Mouse (Mus musculus) layer of hippocampus, adult 11-12 months (tissue): ENCODE measurements around the gene Bcl3.
A peak's percentile ranks its signal among the peaks of the same experiment; 100 is the strongest.
"Not testable (repeated sequence)": the region's sequence is repeated elsewhere in the genome, so short reads cannot be mapped to it uniquely, and the experiment has no call there.

Experiments
- DNase-seq: peaks from one replicate; pipeline ENCODE4 v3.0.0; 2022; ENCODE audit warnings: low spot score

Bcl3 gene

DNA sequence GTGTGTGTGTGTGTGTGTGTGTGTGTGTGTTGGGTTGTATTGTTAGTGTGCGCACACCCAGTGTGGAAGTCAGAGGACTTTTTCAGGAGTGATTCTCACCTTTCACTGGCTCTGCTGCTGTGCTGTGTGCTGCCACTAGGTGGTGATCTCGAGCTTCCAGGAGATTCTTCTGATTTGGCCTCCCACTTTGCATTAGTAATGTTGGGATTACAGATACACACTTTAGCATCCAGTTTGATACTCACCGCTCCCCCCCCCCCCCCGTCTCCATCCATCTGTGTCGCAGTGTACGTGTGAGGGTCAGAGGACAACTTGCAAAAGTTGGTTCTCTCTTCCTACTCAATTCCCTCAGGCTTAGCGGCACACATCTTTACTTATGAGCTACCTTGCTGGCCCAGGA, 19.6 kb downstream of the Bcl3 start:
- DNase-seq, result peak; percentile 73

DNA sequence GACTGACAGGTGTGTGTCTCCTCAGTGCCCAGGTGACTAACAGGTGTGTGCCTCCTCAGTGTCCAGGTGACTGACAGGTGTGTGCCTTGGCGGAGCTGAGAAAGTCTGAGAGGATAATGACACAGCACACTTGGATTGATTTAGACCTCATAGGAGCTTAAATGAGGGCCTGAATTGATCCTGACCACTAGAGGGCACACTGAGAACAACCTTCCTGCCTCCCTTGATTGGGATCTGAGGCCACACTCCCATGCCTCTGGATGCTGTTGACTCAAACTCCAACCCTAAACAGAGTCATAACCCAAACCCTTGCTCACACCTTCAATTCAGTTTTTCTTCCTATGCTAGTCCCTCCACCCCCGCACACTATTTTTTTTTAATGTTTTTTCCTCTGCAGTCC, 21.8 kb downstream of the Bcl3 start:
- DNase-seq, result peak; percentile 65

DNA sequence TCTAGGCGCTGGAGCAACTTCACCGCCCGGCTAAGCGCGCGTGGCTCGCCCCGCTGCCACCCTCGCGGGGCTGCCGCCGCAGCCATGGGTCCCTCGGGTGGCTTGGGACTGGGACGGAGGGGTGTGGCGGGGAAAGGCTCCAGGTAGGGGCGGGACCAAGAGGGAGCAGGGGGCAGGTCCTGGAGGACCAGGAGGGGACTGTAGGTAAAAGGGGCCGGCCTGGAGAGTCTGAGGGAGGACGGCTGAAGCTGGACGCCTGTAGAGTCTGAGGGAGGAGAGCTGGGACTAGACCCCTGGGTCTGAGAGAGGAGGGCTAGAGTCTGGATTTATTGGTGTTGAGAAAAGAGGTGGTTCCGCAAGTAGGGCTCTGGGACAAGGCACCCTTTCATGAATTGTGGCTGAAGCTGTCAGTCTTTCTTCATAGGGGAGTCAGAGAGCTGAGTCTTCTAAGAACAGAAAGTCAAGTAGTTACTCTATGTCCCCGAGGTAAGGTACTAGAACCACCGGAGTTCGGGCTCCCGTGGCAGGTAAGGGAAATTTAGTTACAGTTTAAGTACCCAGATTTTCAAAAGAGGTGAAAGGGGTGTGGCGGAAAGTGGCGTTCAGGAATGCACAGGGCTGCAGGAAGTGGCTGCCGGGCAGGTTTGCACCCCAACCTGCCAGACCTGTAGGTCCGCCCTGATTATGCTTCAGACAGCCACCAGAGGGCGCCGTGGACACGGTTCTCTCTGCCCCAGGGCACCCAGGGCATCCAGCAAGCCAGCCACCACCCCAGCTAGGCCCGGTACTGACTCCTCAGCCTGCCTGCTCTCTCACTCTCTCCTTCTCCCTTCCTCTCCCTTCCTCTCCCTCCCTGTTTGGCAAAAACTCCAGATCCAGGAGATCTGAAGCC, 25.6 kb downstream of the Bcl3 start, which contains the start of gene Cblc:
Gene Cblc (minus strand): TSS at position 113 of the 892 bp plus-strand sequence.
- DNase-seq, result peak; percentile 45

DNA sequence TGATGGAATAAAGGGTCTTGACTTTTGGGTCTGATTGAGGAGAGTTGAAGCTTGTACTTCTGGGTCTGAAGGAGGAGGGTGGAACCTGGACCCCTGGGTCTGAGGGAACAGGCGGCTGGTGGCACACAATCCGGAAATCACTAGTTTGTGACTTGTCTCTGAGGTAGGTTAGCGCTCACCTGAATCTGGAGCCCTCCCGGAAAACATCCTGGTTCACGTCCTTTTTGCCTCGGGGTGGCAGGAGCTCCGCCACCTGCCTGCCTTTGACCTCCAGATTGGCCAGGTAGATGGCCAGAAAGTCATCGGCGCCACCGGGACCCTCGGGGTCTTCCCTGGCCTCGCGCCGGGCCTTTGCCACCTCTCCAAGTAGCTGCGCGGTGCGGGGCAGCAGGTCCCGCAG, 26.3 kb downstream of the Bcl3 start:
- DNase-seq, result no peak

DNA sequence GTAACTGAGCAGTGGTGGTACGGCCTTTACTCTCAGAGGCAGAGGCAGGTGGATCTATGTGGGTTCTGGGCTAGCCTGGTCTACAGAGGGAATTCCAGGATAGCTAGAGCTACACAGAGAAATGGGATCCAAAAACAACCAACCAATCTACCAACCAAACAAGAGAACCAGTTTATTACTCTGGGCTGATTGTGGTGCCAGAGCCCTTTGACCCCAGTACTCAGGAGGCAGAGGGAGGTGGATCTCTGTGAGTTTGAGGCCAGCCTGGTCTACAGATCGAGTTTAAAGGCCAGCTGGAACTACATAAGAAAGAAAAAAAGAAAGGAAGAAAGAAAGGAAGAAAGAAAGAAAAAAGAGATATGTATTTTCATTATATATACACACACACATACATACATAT, 27.3 kb downstream of the Bcl3 start:
- no peak for DNase-seq

DNA sequence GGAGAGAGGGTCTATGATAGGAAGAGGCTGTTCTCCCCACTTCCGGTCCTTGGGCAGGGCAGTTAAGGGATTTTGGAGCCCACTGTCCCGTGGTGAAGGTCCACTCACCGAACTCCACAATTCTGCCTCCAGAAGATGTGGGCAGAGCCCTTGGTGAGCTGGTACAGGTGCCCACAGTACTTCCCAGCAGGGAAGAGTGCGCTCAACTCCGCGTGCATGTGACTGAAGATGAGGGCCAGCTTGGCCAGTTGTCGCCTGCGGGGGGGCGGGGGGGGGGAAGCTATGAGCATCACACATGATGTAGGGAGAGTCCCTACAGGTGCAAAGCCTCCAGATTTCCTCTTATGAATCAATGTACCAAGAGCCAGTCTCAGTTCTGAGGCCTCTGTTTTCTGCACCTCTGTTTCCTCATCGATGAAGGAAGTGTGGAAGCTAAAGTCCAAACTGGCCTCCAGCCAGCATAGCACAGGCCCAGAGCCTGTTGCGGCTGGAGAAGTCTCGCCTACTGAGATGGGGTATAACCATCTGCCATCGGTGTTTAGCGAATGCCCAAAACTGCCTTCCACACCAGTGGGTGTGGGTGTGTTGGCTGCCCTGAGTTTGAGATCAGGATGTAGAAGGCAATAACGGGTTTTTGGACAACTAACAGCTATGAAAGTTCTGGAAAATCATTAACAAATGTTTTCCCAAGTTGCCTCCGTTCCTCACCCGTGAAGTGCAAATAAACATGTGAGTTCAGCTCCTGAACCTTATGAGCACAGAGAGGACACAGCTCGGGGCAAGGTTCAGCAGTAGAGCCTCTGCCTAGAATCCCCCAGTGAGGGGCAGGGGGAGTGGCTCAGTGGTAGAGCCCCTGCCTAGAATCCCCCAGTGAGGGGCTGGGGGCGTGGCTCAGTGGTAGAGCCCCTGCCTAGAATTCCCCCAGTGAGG, 29.6 kb downstream of the Bcl3 start:
- DNase-seq, result no peak

DNA sequence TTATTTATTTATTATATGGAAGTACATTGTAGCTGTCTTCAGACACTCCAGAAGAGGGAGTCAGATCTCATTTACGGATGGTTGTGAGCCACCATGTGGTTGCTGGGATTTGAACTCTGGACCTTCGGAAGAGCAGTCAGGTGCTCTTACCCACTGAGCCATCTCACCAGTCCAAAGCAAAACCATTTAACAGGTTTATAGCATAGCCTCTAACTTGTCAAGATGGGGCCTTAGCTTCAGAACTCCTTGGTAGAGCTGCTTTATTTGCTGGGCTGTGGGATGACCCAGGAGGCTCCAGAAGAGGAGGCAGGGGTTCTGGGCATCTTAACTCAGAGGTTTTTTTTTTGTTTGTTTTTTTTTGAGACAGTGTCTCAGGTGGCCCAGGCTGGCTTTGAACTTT, 31.1 kb downstream of the Bcl3 start:
- not testable (repeated sequence) for DNase-seq

DNA sequence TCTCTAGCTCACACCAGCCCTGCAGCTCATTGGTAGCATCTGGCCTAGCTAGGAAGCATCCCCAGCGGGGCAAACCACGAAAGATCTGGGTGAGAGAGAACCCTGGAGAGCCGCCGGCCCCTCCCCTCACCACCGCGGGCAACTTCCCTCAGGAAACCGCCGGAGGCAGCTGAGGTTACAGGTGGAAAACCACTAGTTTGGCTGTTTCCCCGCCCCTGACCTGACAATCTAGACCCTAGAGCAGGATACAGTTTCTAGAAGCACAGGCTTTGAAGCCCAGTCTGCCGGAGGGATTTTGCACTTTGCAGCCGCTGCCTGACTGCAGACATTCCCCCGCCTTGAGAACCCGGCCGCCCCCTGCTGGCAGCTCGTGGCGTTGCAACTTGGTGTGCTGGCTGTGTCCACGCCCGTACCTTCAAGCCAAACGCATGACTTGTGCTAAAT, 32.6 kb downstream of the Bcl3 start:
- DNase-seq, result peak; percentile 85

DNA sequence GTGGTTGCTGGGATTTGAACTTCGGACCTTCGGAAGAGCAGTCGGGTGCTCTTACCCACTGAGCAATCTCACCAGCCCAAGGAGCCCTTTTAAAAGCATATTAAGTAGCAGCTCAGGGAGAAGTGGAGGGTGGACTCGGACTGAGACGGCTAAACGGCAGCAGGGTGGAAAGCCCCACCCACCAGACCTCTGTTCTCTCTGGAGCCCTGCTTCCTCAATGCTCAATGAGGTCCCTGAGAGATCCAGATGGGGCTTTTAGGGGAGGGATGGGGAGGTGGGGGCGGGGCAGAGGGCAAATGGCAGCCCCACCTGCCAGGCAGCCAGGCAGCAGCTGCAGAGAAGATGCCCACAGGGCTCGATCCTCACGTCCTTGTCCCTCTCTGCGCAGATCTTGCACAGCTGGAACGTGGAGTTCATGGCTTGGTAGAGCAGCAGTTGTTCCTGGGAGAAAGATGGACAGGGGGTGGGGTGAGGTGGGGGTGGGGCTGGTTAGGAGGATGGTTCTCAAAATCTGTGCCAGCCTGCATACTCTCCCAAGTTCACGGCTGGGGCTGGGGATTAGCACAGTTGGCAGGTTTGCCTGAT, 36.6 kb downstream of the Bcl3 start:
- DNase-seq, result no peak

DNA sequence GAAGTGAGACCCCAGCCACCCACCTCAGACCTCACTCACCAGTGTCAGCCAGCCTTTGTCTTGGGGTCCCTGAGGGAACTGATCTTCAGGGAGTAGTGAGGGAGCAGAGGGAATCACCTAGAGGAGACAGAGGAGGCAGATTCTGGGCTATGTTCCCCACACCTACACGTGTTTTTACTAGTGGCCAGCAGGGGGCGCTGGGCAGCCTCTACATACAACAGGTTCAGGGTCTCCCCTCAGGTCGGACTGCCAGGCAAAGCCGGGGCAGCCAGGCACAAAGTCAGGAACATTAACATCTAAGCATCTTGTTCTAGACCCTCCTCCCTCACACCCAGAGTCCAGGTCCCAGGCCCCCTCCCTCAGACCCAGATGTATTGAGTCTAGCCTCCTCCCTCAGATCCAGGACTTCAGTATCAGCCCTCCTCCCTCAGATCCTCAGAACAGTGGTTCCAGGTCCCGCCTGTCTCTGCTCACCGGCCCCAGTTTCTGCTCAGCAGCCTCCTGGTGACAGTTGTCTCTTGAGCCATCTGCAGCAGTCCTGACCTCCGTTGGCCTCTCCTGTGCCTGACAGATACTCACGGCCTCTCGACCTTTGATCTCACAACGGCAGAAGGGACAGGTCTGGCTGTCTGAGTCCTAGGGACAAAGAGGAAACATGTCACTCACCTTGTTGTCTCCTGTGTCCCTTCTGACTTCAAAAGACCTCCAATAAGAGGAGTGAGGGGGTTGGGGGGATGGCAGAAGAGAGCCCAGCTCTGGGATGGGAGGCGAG, 37.6 kb downstream of the Bcl3 start:
- DNase-seq, result no peak

DNA sequence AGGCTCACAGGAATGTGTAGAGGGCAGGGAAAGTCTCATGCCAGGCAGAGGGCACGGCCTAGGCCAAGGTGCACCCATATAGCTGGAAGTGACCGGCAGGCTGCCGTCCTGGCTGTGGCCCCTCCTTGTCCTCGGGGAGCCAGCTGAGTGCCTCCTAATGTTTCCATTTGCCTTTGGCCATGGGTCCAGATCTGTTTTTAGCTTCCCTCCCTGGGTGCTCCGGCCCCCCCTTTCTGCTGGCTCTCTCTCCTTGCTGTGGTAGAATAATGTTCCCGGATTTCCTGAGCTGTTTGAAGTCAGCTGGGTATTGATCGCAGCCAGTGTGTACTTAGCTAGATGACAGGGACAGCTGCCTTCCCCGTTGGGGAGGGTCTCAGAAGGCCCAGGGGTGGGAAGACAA, 38.9 kb downstream of the Bcl3 start:
- no peak for DNase-seq

DNA sequence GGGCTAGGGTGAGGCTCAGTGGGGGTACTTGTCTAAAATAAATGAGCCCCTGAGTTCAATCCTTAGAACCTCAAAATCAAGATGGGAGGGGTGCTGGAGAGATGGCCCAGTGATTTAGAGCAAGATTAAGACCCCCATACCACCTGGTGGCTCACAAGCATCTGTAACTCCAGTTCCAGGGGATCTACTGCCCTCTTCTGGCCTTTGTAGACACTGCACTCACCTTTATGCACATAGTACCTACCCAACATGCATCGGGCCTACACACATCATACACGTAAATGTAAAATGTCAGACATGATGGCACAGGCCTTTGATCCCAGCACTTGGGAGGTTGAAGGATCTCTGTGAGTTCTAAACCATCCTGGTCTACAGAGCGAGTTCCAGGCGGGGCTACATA, 39.9 kb downstream of the Bcl3 start:
- no peak for DNase-seq

DNA sequence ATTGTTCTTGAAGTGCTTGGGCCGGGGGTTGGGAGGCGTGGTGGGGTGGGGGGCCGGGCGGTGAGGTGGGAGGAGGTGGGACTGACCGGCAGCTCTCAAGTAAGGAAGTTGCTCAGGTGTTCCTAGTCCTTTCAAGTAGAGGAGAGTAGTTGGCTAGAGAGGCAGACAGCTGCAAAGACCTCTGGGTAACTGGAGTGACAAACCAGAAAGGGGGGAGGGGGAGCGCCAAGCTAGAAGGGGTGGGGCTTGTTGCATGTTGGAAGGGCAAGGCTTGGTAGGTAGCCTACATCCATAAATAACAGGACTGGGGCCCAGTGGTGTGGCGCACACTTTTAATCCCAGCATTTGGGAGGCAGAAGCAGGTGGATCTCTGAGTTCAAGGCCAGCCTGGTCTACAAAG, 40.8 kb downstream of the Bcl3 start:
- no peak for DNase-seq

DNA sequence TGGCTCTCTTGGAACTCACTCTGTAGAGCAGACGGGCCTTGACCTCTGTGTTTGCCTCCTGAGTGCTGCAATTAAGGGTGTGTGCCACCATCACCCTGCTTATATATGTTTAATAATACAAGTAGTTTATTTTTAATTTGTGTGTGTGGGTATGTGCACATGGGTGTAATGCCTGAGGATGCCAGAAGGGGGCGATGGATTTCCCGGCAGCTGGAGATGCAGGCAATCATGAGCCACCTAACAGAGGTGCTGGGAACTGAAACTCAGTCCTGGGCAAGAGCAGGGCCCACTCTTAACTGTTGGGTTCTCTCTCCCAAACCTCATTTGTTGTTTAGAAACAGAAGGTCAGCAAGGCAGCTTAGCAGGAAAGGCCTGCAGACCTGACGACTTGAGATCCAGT, 42.7 kb downstream of the Bcl3 start:
- DNase-seq, result no peak

DNA sequence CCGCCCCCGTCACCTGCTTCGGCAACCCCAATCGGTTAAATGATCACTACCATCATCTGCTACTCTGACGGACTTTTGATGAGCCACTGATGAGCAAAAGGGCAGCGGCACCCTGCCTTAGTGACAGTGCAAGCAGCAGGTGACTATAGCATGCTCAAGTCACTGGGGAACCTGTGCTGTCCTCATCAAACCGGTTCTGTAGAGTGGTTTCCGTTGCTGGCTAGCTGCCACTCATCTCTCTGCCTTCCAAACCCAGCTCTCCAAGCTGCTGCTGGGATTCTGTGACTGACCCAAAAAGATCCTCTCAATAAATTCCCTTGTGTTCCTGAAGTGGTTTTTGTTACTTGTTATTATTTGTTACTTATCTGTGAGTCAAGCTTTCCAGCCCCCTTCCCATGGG, 43.9 kb downstream of the Bcl3 start:
- no peak for DNase-seq

DNA sequence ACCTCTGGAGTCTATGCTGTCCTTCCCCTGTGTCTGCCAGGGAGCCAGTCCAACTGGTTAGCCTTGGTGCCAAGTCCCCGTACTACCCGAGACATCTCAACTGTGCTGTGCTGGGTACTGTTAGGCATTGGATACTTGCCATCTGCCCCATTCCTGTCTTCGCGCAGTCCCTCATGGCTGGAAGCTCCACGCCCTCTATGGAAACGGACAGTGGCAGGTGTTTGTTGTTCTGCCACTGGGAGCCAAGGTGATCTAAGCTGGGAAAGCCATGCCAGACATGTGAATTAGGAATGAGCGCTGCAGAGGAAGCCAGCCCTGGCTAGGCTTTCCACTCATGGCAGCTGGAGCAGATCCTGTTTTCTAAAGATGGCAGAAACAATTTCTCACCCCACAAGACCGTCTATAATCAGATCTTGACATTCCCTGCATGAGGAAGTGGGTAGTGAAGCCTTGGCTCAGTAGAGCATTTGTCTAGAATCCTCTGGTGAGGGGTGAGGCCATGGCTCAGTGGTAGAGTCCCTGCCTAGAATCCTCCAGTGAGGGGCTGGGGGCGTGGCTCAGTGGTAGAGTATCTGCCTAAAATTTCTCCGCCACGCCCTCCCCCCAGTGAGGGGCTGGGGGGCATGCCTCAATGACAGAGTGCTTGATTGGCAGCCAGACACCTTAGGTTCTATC, 45.4 kb downstream of the Bcl3 start:
- no peak for DNase-seq

DNA sequence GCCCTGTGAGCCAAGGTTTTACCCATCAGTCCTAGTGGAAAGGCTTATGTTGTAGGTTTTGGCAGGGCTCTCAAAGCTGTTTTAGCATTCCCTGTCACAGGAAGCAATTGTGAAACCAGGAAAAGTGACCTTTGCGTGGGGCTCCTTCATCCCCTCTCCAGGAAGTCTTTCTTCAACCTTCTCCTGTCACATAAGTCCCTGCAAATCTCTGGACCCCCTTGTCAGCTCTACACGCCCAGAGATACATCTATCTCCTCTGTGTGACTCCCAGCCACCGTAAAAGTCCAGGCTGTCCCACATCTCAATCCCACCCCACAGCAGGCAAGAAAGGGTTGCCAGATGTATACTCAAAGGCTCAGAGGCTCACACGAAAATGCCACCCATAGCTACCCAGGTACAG, 50.9 kb downstream of the Bcl3 start:
- DNase-seq, result no peak

DNA sequence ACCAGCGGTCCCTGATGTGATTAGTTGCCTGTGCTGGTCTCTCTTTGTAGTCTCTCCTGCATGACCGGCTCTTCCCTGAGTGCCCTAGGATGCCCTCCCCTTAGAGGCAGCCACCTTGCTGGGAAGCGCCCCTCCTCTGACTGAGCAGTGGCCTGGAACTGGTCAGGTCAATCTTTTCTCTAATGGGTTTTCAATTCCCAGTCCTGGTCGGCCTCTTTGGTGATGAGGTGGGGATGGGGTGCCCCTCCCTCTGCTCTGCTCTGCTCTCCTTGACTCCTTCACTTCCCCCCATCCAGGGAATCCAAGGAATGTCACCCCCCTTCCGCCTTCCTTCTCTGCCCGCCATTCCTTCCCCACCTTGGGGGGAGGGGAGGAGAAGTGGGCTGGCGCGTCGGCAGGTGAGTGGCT, 51.6 kb downstream of the Bcl3 start, which contains the start of gene Bcam:
Gene Bcam (minus strand): TSS at position 33 of the 408 bp plus-strand sequence.
- no peak for DNase-seq

DNA sequence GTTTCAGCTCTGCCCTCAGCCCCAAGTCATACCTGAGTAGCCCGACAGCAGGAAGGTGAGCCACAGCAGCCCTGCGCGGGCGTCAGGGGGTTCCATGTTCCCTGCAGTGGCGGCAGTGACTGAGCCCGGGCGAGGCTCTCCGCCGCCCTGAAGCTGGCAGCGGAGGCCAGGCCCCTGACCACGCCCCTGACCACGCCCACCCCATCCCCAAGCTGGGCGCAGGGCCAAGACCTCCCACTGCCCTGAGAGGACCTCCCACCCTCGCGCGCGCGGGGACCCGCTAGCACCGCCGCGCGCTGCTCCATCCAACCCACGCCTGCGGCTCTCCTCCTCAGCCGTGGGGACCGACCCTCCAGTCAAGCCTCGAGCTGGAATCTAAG, 52.2 kb downstream of the Bcl3 start:
- DNase-seq, result peak; percentile 38

DNA sequence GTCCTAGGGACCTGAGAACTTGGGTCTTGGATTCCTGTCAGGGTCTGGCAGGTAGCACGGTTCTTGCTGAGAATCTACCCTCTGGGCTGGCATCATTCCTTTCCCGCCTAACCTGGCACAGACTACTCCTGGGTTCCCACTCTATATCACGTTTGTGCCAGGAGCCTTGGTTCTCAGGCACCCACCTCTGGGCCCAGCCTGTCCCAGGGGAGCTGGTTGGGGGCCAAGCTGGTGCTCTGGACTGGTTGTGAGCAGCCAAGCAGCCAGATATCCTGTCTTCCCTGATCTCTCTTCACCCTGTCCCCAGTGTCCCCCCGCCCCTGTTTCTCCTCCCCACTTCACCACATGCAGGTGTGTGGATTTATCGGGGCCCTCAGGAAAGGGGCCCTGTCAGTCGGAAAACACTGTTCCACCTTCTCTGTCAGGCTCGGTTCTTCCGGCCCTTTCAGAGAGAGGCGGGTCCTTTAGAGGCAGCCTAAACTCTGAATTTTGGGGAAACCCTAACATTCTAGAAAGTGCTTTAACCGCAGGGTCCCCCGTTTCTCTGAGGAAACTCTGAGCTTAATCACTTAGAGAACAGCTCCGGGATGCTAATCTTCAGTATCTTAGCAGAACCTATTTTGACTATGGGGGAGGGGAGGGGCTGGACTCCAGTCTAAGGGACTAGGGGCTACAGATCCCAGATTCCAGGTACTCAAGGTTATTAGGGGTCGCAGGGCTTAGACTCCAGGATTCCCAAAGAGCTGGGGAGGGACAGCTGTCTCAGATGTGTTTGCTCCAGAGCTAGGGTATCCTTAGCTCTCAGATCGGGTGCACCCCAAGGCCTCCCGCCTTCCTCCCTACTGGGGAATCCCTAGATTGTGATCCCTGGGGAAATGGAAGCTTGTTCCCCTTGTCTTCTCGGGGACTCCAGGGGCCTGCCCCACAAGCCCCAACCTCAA, 52.9 kb downstream of the Bcl3 start:
- no peak for DNase-seq
